Mouse (Mus musculus) thymus, adult 2 months (tissue): ENCODE results near the gene Dnal4.

Experiments
- CTCF ChIP-seq: fragments of 200-500 bp; IDR thresholded peaks from 2 replicates; pipeline ENCODE4 v1.5.1; 2012; ENCODE audit warnings: mild to moderate bottlenecking, control low read depth, low read length, moderate library complexity, borderline replicate concordance; ENCODE audit not compliant: control insufficient read depth, poor library complexity, insufficient read depth; ENCODE audit errors: extremely low read depth
- POLR2A ChIP-seq: fragments of 200-500 bp; IDR thresholded peaks from 2 replicates; pipeline ENCODE4 v1.6.1; 2012; ENCODE audit warnings: mild to moderate bottlenecking, low read length, control low read depth, moderate library complexity; ENCODE audit not compliant: control insufficient read depth, poor library complexity, insufficient read depth; ENCODE audit errors: extremely low read depth

GRCm38 (mm10) chr15:79731554-79731953, 46.1 kb downstream of the Dnal4 start:
- TF ChIP-seq POLR2A (no peak), CTCF (no peak)
